Mouse (Mus musculus) monocyte, adult 2 months (primary cell): ENCODE data around the gene Lgmn.

Experiments used
- DNase-seq, 2 experiments: peaks; one replicate each; pipeline ENCODE4 v3.0.0; 2022; ENCODE audit warnings: low spot score in 2 of 2, low read depth in 1 of 2

Lgmn gene

DNA sequence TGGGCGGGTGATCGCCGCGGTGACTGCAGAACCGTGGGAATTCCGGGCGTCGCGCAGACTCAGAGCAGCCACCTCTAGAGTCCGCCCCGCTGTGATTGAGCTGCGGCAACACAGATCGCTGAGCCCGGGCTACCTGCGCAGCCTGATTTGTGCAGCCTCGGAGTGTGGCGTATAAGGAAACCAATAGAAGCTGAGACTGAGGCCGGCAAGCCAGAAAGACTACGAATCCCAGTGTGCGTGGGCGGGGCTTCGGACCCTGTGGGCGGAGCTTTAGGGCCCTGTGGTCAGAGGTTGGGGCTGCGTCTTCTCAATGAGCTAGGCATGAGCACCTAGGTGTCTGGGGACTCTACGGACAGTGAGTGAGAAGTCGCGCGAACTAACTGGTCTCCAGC, at the start of gene Lgmn:
Gene Lgmn, minus strand, starts transcription at position 182 of the 392 bp plus-strand sequence.
- peak; percentile 83 to 96 for DNase-seq

- no peak for DNase-seq
Measured at GRCm38 (mm10) chr12:102484946-102485345, 45.3 kb upstream of the Lgmn start.

GRCm38 (mm10) chr12:102480481-102480880, 40.9 kb upstream of the Lgmn start:
- no peak for DNase-seq

GRCm38 (mm10) chr12:102474411-102474810, 34.8 kb upstream of the Lgmn start:
- DNase-seq = no peak

GRCm38 (mm10) chr12:102468894-102469764, 29.5 kb upstream of the Lgmn start, which contains the start of gene Golga5:
TSS of gene Golga5 (plus strand) at chr12:102469135.
- DNase-seq = peak; percentile 90 to 97

DNA sequence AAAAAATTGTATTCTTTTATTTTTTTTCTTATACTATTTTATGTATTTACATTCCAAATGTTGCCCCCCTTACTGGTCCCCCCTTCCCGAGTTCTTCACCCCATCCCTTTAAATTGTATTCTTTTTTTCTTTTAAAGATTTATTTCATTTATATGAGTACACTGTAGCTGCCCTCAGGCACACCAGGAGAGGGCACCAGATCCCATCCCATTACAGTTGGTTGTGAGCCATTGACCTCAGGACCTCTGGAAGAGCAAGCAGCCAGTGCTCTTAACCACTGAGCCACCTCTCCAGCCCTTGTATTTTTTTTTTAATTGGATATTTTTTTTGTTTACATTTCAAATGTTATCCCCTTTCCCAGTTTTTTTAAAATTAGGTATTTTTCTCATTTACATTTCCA, 28.5 kb upstream of the Lgmn start:
- no peak for DNase-seq

DNA sequence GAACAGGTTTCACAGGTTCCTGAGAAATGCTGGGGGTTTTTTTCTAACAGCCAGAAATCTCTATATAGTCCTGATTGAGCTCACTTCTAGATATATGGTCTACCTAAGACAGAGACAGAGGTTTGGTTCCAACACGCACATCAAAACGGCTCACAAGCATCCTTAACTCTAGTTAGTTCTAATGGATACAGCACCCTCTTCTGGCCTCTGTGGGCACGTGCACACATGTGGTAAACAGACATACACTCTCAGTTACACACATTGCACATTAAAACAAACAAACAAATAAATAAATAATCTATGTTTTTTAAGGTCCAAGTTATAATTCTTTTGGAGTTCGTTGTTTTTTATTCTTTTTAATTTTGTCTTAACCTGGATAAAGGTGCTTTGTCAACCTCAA, 25.0 kb upstream of the Lgmn start:
- no peak for DNase-seq

GRCm38 (mm10) chr12:102461177-102461576, 21.6 kb upstream of the Lgmn start:
- no peak for DNase-seq

DNA sequence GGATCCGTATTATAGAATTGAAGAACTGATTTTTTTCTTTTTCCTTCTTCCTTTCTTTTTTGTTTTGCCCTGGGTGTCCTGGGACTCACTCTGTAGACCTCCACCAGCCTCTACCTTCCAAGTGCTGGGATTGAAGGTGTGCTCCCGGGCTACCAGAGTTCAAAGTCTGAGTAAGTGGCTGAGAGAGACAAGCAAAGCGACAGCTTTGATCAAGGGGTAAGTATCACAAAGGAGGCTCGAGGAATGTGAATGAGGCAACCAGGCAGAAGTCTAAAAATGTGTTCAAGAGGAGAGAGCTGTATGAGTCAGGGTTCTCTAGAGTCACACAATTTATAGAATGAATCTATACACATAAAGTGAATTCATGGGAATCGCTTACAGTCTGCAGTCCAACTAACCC, 20.4 kb upstream of the Lgmn start:
- no peak for DNase-seq

- no peak for DNase-seq
Measured at GRCm38 (mm10) chr12:102456467-102457193, 17.0 kb upstream of the Lgmn start.

- DNase-seq = peak; percentile 65 to 74
Measured at GRCm38 (mm10) chr12:102453581-102453980, 14.0 kb upstream of the Lgmn start.

GRCm38 (mm10) chr12:102451126-102451851, 11.7 kb upstream of the Lgmn start:
- DNase-seq = peak; percentile 45 to 49

GRCm38 (mm10) chr12:102450437-102450836, 10.8 kb upstream of the Lgmn start:
- DNase-seq = no peak

DNA sequence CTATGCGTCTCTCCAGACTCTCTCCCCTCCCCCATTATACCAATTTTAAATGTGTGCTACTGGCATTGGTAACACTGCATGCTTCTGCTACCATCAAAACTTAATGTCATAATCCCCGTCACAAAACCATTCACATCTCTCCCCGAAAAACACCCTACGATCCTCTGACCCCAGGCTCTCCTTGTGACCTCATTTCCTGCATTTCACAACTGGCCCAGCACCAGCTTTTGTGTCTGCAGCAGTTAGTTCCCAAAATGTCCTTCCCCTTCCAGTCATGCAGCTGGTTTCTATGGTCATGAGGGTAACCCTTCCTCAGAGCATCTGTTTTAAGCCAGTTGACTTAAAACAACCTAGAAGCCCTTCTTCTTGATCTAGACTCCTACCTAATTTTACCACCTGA, 5.8 kb upstream of the Lgmn start:
- peak; percentile 79 to 83 for DNase-seq

GRCm38 (mm10) chr12:102443676-102444075, 4.1 kb upstream of the Lgmn start:
- no peak for DNase-seq

- DNase-seq = no peak
Measured at GRCm38 (mm10) chr12:102442639-102443038, 3.0 kb upstream of the Lgmn start.

GRCm38 (mm10) chr12:102441141-102441540, 1.5 kb upstream of the Lgmn start:
- no peak for DNase-seq

DNA sequence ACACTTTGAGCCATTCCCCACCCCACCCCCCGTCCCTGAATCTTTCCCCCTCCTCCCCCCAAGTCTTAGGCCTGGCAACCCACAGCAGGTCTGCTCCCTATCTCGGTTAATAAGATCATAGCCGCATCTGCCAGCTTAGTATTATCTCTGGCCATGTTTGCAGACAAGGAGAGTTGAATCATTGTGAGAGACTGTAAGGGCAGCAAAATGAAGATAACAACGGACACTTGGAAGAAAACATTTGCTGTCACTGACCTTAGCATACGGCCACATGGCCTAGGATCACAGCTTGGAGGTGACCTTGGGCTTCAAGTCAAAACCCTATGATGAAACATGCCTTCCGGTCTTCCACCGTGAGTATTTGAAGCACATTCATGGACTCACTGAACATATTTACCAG, 938 bp upstream of the Lgmn start:
- no peak for DNase-seq

GRCm38 (mm10) chr12:102438983-102439631, 506 bp downstream of the Lgmn start:
- no peak for DNase-seq

DNA sequence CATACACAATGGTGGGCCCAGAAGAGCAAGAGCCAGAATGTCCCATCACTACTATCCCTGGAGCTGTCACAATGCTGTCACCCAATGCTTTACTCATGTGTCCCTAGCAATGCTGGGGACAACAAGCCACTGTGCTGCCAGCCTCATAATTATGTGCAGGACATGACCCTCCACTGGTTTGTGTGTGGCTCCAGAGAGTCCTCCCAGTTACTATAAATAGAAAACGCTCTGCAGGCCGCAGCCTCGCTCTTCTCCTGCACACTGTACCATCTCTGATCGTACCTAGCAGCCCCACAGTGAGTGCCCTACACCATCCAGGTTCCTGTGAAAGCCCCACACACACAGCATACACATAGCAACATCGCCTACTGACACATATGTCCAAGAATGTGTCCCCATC, 1.7 kb downstream of the Lgmn start:
- DNase-seq = no peak

- no peak for DNase-seq
Measured at GRCm38 (mm10) chr12:102436939-102437526, 2.6 kb downstream of the Lgmn start.
